Mouse (Mus musculus) heart, postnatal 10 days (tissue): ENCODE measurements around the gene Cd244a. TPM values are rescaled to one million over a fixed set of nuclear protein-coding genes. Genes with fewer than 3 reads are reported as not detected.

ENCODE experiments used
- DNase-seq, 2 experiments: peaks; one replicate each; pipeline ENCODE4 v3.0.0; 2021
- intact Hi-C: fragments of 180-260 bp; cut with DNase I; formaldehyde crosslinking; loops from one replicate; pipeline ENCODE4 v1.15.1; 2025
- total RNA-seq, 2 experiments: library from RNA; stranded (reverse); gene quantifications; 2 replicates each; pipeline ENCODE4 v1.2.3; 2021

The Cd244a gene
- total RNA-seq, 2 experiments from 2014 or later = 0.10 to 0.20 TPM

DNA sequence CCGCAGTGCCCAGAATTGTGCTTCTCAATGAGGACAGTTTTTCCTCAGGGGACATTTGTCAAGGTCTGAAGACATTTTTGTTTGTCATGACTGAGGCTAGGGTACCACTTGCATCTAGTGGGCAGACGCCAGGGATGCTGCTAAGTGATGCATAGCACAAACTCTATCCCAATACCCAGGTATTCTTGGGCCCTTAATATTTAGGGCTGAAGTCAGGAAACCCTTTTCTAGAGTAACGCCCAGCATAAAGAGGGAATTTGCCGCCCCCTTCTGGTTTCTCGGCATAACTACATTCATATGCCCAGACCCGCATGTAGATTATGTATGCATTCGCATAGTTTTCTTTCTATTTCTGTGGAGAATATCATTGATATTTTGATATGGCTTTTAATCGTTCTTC is 7.8 kb downstream of the Cd244a start:
- intact Hi-C loops = loop anchor here (1.0 to 2.0 kb wide), 2 partner anchors 63 to 206 kb away; partner anchors contain the start of genes Alyref2 and Klhdc9
- peak; percentile 58 to 65 for DNase-seq

DNA sequence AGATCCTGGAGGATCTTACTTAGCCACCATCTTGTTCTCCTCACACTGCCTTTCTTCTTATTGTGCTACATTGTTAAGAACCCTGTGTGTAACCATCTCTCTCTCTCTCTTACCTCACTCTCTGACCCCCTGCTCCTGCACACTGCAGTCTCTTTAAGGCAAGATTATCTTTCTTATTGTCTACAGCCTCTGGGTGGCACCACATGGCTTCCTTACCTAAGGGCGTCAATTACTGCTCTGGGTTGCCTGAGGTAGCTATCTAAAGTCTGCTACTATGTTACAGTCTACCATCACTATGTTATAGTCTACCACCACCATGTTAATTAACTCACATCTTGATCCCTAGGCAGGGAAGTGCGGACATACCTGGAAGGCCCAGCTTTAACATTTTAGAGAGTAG is 9.4 kb downstream of the Cd244a start:
- intact Hi-C loops = no loop called here
- DNase-seq = no peak

DNA sequence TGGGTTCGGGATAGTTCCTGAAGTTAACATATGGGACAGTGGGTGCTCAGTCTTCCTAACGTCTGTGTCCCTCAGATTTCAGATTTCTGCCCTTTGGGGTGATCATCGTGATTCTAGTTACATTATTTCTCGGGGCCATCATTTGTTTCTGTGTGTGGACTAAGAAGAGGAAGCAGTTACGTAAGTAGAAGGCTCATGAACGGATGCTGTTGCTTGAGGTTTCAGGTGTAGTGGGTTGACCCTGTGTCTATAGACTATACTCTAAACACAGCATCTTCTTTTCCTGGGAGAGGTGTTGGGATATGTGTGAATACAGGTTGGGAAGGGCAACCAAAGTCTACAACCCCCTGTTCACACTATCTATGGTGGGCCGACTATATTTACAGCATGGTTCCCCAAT is 18.2 kb downstream of the Cd244a start:
- intact Hi-C loops = no loop called here
- DNase-seq = no peak

DNA sequence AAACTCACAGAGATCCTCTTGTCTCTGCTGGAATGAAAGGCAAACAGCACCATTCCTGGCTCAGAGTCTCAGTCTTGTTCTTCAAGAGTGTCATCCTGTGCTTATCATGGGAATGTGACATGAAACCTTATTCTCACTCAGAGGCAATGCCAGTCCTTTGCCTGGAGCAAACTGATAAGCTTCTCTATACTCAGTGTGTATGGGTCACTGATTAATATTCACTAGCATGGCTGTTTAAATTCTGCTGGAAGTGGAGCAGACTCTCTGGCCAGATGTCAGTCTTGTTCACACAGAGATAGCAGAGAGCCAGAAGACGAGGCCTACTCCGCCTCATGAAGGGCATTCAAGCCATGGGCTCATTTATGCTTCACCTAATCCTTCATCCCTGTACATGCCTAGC is 25.6 kb downstream of the Cd244a start:
- DNase-seq = no peak
- intact Hi-C loops = no loop called here

DNA sequence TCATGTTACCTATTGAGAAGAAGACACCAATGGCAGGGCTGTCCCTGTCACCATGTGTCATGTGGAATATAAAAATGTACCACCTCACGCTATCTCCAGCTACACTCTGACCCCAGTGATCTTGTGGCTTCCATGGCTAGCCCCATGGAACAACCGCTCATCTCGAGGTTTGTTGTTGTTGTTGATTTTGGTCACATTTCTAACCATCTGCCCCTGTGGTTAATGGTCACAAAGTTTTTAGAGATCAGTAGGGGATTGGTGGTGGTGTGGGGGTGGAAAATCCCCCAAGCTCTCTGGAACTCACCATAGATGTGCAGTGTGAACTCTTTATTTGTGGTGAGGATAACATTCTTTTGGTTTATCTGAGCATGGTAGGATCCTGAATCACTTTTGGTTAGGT is 45.7 kb downstream of the Cd244a start:
- no peak for DNase-seq
- intact Hi-C loops = no loop called here

DNA sequence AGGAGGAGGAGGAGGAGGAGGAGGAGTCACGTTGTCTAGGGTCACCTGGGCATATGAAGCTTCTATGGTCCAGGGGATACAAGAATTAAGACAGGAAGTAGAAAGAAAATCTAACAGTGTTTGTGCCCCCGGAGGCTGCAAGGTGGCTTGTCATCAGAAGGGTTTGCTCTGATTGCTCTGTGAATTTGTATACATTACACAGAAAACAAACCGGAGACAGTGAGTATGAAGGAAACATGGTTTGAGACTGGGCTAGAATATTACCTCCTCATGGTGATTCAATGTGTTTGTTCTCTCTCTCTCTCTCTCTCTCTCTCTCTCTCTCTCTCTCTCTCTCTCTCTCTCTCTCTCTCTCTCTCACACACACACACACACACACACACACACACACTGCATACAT is 47.7 kb downstream of the Cd244a start:
- intact Hi-C loops = no loop called here
- no peak for DNase-seq

- DNase-seq = no peak
- intact Hi-C loops = no loop called here
Observed at GRCm38 (mm10) chr1:171607176-171607575, 48.2 kb downstream of the Cd244a start, which contains the start of gene Ly9. Gene Ly9, minus strand, starts transcription at chr1:171607410.

GRCm38 (mm10) chr1:171610026-171610425 is 51.0 kb downstream of the Cd244a start:
- DNase-seq = peak in 1 of 2 experiments; percentile 17
- intact Hi-C loops = no loop called here

DNA sequence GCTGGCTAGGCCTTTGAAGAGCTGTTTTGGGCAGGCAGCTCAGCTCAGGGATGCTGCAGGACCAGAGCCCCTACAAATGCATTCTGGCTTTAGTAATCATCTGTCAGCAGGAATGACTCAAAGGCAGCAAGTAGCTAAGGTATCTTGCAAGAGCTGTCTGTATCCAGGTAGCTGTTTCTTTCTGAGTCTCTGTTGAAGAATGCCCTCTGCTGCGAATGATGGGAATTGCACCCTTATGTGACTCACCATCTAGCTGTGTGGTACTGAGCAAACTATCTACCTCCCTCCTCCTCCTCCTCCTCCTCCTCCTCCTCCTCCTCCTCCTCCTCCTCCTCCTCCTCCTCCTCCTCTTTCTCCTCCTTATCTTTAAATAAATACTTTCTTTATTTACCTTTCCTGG is 51.8 kb downstream of the Cd244a start:
- DNase-seq = peak in 1 of 2 experiments; percentile 12
- intact Hi-C loops = no loop called here

- peak in 1 of 2 experiments; percentile 8 for DNase-seq
- intact Hi-C loops = no loop called here
Observed at GRCm38 (mm10) chr1:171613962-171614361, 55.0 kb downstream of the Cd244a start.

- intact Hi-C loops = no loop called here
- no peak for DNase-seq
Observed at GRCm38 (mm10) chr1:171616881-171617515, 58.0 kb downstream of the Cd244a start.

GRCm38 (mm10) chr1:171619001-171619400 is 60.0 kb downstream of the Cd244a start:
- DNase-seq = peak; percentile 16 to 18
- intact Hi-C loops = no loop called here

- intact Hi-C loops = no loop called here
- no peak for DNase-seq
Observed at GRCm38 (mm10) chr1:171619645-171620044, 60.7 kb downstream of the Cd244a start.

- intact Hi-C loops = no loop called here
Observed at GRCm38 (mm10) chr1:171620091-171620490, 61.1 kb downstream of the Cd244a start.

DNA sequence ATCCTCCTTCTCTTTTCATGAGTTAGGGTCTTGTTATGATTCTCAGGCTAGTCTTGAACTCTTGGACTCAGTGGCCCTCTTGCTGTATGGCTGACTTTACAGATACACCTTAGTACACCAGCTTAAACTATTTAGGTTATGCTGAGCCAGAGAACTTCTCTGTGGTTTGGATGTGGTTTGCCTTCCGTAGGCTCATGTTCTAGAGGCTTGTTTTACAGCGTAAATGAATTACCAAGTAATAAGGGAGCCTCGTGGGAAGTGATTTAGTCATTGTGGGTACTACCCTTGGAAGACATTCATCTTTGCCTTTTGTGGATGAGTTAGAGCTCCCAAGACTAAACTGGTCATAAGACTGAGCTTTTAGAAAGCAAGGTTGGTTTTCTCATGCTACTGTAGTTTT is 68.8 kb downstream of the Cd244a start:
- DNase-seq = no peak
- intact Hi-C loops = no loop called here

More at GRCm38 (mm10) chr1:171620091-171620490, 61.1 kb downstream of the Cd244a start:
- no peak for DNase-seq

GRCm38 (mm10) chr1:171629168-171629567 is 70.2 kb downstream of the Cd244a start:
- intact Hi-C loops = no loop called here

GRCm38 (mm10) chr1:171630041-171630440 is 71.0 kb downstream of the Cd244a start:
- no peak for DNase-seq
- intact Hi-C loops = no loop called here

More at GRCm38 (mm10) chr1:171629168-171629567, 70.2 kb downstream of the Cd244a start:
- DNase-seq = no peak

DNA sequence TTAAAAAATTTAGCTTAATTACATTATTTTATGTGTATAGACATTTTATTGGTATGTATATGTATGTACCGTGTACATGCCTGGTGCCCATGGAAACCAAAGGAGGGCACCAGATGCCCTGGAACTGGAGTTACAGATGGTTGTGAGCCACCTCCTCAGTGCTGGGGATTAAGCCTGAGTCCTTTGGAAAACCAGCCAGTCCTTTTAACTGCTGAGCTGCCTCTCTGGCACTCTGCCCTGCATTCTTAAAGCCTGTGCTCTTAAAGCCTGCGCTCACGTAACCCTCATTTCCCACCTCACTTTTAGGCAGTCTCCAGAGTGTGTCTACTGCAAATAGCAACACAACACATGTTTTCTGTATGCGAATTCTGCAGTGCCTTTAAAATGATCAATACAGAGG is 71.9 kb downstream of the Cd244a start:
- no peak for DNase-seq
- intact Hi-C loops = no loop called here

DNA sequence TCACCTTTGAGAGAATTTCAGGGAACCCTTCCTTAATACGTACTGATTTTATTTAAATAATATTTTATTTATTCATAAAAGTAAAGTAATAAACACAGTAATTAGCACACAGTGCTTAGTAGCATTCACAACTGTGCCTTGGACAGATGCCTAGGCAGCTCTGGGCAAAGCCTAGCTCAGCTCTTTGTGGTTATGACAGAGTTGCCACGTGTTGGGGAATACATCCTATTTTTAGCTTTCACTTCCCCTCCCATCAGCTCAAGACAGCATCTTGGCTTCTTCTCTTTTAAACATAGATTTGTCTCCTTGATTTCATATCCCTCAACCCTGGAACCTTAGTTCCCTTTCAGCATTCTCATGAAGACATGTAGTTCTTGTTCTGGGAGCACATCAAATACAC is 72.5 kb downstream of the Cd244a start:
- intact Hi-C loops = no loop called here

DNA sequence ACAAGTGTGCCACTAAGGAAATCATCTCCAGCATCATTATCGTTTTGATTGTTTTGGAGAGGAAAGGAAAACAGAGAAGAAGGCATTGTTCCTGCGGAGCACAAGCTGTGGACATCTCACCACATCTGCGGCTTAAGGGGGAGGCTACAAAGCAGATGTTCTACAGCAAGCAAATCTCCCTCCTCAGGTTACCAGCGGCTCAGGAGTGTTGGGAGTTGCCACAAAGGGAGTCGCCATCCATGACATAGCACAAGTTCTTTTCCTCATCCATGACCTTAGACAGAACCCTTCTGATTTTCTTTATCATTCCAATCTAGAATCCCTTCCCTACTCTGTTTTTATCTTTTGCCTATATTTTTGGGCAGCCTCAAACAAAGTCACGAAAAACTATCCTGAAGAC is 76.7 kb downstream of the Cd244a start:
- no peak for DNase-seq
- intact Hi-C loops = no loop called here

More for the DNA sequence above, 72.5 kb downstream of the Cd244a start:
- DNase-seq = peak; percentile 47 to 51

DNA sequence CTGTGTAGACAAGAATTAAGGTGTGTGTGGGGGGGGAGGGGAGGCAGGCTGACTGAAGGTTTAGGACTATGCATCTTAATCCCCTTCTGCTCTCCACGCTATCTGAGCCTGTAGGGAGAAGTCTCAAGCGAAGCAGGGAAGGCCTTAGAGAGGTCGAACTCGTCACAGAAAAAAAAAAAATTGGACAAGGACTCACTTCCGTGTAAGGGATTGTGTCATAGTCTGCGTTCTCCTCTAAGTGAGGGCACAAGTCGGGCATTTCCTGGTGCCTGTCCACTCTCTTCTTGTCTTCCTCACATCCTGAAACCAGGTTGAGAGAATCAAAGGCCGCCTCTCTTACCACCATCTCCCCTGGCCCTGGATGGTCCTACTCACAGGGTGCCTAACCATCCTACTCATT is 78.1 kb downstream of the Cd244a start:
- no peak for DNase-seq
- intact Hi-C loops = no loop called here

- intact Hi-C loops = no loop called here
- no peak for DNase-seq
Observed at GRCm38 (mm10) chr1:171638686-171639085, 79.7 kb downstream of the Cd244a start.

- intact Hi-C loops = no loop called here
- no peak for DNase-seq
Observed at GRCm38 (mm10) chr1:171640796-171641195, 81.8 kb downstream of the Cd244a start.
